Mouse (Mus musculus): ENCODE data around the gene Slit1. TPM values are rescaled to one million over a fixed set of nuclear protein-coding genes. Genes with fewer than 3 reads are reported as not detected.
A peak's percentile ranks its signal among the peaks of the same experiment; 100 is the strongest.

Slit1 gene
- polyA plus RNA-seq, 1 experiment from 2014 or later: 3.2 TPM

DNA sequence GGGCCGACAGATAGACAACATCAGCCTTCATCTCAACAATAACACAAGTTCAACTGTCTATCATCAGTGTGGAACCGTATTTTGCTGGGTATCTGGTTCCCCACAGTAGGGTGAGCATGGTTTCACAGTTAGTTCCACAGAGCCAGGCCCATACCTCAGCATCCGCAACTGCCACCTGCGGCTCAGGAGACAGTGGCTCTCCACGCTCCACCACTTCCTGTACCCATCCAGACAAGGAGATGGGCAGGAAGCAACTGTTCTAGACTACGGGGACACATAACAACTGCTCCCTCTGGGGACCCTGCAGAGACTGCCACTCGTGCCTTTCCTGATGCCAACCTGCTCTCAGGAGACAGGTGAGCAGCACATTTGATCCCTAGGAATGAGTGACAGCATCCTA is 25.2 kb upstream of the Slit1 start:
- Histone ChIP-seq H3K4me2 (ENCODE audit: low read length) (no peak overlapping the region), H3K4me1 (replicated peaks; ENCODE audit: insufficient read depth, low read length) (no peaks in the 10 kb centered on the region)
- 92% methylated on average over 7 of the region's 7 CpGs for WGBS

DNA sequence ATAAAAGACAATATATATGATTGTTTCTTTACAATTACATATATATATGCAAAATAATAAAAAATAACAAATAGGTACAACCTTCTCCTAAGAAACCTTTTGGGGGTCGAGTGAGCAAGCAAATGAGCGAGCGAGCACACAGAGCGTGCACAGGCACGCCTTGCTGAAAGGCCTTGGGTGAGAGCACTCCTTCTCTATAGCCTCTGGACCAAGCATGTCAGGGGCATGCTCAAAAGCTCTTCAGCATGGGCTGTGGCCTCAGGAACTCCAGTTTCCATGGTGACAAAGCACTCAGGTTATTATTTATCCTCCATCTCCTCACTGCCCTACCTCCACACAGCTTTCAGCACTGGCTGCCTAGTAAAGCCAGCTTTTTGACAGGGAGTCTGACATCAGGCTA is 23.2 kb upstream of the Slit1 start:
- DNase-seq (ENCODE audit: low spot score) (no peak), ATAC-seq (replicated peaks; ENCODE audit: low FRiP score, low read depth) (no peak)
- WGBS: 70% methylated on average over 5 of the region's 5 CpGs
- H3K4me2 ChIP-seq (ENCODE audit: low read length): no peak overlapping the region
- no peak overlapping the region for H3K9ac ChIP-seq (ENCODE audit: low read depth, low read length)
- H3K9me3 ChIP-seq (replicated peaks; ENCODE audit: low read length): no peaks in the 10 kb centered on the region
- no peaks in the 10 kb centered on the region for H3K4me1 ChIP-seq (replicated peaks; ENCODE audit: insufficient read depth, low read length)
- 0 out of 2 replicates have a peak, but pooled peaks cover 11% of the 10 kb centered on the region for H3K36me3 ChIP-seq (ENCODE audit: insufficient read depth, low read length)
- no peak for TF ChIP-seq CTCF (IDR thresholded peaks at IDR 0.05; ENCODE audit: low read depth)
- no peak overlapping the region for H3K4me3 ChIP-seq (replicated peaks; ENCODE audit: low read depth, low read length)
- H3K27me3 ChIP-seq (ENCODE audit: insufficient read depth, low read length): no peaks in the 10 kb centered on the region
- no peak overlapping the region for H3K27ac ChIP-seq

More for the DNA sequence above, 25.2 kb upstream of the Slit1 start:
- Histone ChIP-seq H3K4me3 (replicated peaks; ENCODE audit: low read depth, low read length) (no peak overlapping the region), H3K9me3 (replicated peaks; ENCODE audit: low read length) (no peaks in the 10 kb centered on the region), H3K9ac (ENCODE audit: low read depth, low read length) (no peak overlapping the region), H3K27me3 (ENCODE audit: insufficient read depth, low read length) (no peaks in the 10 kb centered on the region), H3K36me3 (ENCODE audit: insufficient read depth, low read length) (peaks cover 17% of the 10 kb centered on the region; the same call in 1 of the 2 replicates), H3K27ac (no peak overlapping the region)
- no peak for TF ChIP-seq CTCF (IDR thresholded peaks at IDR 0.05; ENCODE audit: low read depth)
- ATAC-seq (replicated peaks; ENCODE audit: low FRiP score, low read depth) (no peak), DNase-seq (ENCODE audit: low spot score) (no peak)

DNA sequence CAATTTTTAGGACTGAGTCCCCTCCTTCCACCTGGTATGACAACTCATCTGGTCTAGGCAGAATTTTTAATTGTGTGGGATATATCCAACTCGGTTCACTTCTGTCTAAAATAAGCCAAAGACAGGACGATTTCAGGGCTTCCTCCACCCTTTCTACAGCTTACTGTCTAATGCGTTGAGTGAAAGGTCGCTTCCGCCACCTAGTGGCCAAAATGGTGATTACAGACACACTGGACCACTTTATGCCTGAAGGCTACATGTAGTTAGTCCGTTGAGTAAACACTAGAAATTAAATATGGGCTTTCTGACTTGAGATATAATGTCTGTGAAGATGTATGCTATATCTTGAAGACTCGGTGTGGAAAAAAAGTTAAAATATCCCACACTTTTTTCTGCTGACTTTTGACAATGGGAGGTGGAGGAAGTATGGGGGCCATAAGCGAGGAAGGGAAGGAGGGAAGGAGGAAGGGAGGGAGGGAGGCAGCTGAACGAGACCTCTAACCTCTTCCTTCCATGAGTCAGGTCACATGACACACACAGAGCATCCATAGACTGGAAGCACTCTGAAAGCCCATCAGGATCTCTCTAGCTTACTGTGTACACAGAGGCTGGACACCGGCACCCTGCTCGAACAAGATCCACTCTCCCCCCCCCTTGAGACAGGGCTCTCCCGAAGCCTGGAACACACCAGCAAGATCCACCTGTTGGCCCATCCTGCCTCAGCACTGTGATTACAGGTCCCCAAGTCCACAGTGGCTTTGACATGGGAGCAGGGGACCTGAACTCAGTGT is 20.6 kb upstream of the Slit1 start:
- TF ChIP-seq CTCF (IDR thresholded peaks at IDR 0.05; ENCODE audit: low read depth): peak; percentile 98
- H3K4me2 ChIP-seq (ENCODE audit: low read length): no peak overlapping the region
- ATAC-seq (replicated peaks; ENCODE audit: low FRiP score, low read depth) (0 out of 2 replicates have a peak, but pooled peaks have one; percentile 36), DNase-seq (ENCODE audit: low spot score) (peak; percentile 91)
- no peak overlapping the region for H3K4me3 ChIP-seq (replicated peaks; ENCODE audit: low read depth, low read length)
- no peaks in the 10 kb centered on the region for H3K4me1 ChIP-seq (replicated peaks; ENCODE audit: insufficient read depth, low read length)
- no peaks in the 10 kb centered on the region for H3K9me3 ChIP-seq (replicated peaks; ENCODE audit: low read length)
- WGBS: 29% methylated on average over 12 of the region's 12 CpGs
- H3K9ac ChIP-seq (ENCODE audit: low read depth, low read length): no peak overlapping the region
- no peaks in the 10 kb centered on the region for H3K27me3 ChIP-seq (ENCODE audit: insufficient read depth, low read length)
- 0 out of 2 replicates have a peak, but pooled peaks cover 9% of the 10 kb centered on the region for H3K36me3 ChIP-seq (ENCODE audit: insufficient read depth, low read length)
- H3K27ac ChIP-seq: no peak overlapping the region

DNA sequence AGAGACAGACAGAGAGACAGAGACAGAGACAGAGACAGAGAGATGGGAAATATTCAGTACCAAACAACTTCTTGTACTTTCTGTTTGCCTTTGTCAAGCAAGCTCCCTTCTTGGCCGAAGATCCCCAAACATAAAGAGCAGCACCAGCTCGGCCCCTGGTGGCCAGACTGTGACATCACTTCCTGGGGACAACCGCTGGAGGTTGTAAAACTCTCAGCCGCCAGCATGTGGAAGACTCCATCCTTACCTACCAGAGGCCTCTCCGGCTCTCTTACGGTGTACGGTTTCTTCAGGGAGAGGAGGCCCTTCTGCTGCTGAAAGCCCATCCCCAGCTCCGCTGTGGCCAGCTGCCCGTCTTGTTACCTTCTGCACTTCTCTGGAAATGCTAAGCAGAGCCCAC is 18.1 kb upstream of the Slit1 start:
- Histone ChIP-seq H3K27me3 (ENCODE audit: insufficient read depth, low read length) (no peaks in the 10 kb centered on the region), H3K36me3 (ENCODE audit: insufficient read depth, low read length) (no peaks in the 10 kb centered on the region), H3K9ac (ENCODE audit: low read depth, low read length) (no peak overlapping the region), H3K27ac (no peak overlapping the region), H3K4me2 (ENCODE audit: low read length) (no peak overlapping the region), H3K4me1 (replicated peaks; ENCODE audit: insufficient read depth, low read length) (no peaks in the 10 kb centered on the region), H3K9me3 (replicated peaks; ENCODE audit: low read length) (no peaks in the 10 kb centered on the region), H3K4me3 (replicated peaks; ENCODE audit: low read depth, low read length) (no peak overlapping the region)
- TF ChIP-seq CTCF (IDR thresholded peaks at IDR 0.05; ENCODE audit: low read depth): peak; percentile 84
- 0 out of 2 replicates have a peak, but pooled peaks have one; percentile 34 for ATAC-seq (replicated peaks; ENCODE audit: low FRiP score, low read depth)
- WGBS: 18% methylated on average over 9 of the region's 9 CpGs
- peak; percentile 87 for DNase-seq (ENCODE audit: low spot score)

DNA sequence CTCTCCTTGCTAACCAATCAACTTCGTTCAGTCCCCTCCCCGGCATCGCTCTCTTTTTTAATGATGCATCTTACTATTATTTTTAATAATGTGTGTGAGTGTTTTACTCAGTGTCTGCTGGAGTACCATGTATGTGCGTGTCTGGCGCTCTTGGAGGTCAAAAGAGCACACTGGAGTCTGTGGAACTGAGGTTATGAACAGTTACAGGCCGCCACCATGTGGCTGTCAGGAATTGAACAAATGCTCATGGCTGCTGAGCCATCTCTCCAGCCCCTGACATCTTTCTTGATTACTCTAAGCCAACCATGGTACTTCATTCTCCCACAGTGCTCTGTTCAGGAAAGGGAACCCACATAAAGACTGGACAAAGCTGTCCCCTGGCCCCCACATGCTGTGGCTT is 16.3 kb upstream of the Slit1 start:
- no peak overlapping the region for H3K4me2 ChIP-seq (ENCODE audit: low read length)
- no peaks in the 10 kb centered on the region for H3K4me1 ChIP-seq (replicated peaks; ENCODE audit: insufficient read depth, low read length)
- H3K9me3 ChIP-seq (replicated peaks; ENCODE audit: low read length): no peaks in the 10 kb centered on the region
- ATAC-seq (replicated peaks; ENCODE audit: low FRiP score, low read depth): no peak
- TF ChIP-seq CTCF (IDR thresholded peaks at IDR 0.05; ENCODE audit: low read depth): peak; percentile 36; the same call in 1 of the 2 replicates
- H3K9ac ChIP-seq (ENCODE audit: low read depth, low read length): no peak overlapping the region
- no peak for DNase-seq (ENCODE audit: low spot score)
- H3K27me3 ChIP-seq (ENCODE audit: insufficient read depth, low read length): no peaks in the 10 kb centered on the region
- WGBS: 85% methylated on average over 6 of the region's 6 CpGs
- H3K36me3 ChIP-seq (ENCODE audit: insufficient read depth, low read length): no peaks in the 10 kb centered on the region
- no peak overlapping the region for H3K27ac ChIP-seq
- no peak overlapping the region for H3K4me3 ChIP-seq (replicated peaks; ENCODE audit: low read depth, low read length)

DNA sequence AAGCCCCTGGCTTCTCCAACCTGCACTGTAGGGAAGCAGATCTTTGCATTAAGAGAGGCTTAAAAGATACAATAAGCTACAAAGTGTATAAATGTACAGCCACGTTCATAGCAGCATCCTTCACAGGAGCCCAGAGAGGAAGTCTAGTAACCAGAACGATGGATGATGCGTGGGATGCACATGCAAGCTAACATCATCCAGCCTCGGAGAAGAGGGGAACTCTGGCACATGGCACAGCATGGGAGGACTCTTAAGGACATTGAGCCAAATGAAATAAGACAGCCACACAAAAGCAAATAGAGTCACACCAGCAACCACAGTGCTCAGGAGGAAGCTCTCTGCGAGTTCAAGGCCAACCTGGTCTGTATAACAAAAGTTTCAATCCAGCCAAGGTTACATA is 15.8 kb upstream of the Slit1 start:
- ATAC-seq (replicated peaks; ENCODE audit: low FRiP score, low read depth): no peak
- Histone ChIP-seq H3K4me3 (replicated peaks; ENCODE audit: low read depth, low read length) (no peak overlapping the region), H3K9me3 (replicated peaks; ENCODE audit: low read length) (no peaks in the 10 kb centered on the region), H3K4me1 (replicated peaks; ENCODE audit: insufficient read depth, low read length) (no peaks in the 10 kb centered on the region), H3K9ac (ENCODE audit: low read depth, low read length) (no peak overlapping the region), H3K27me3 (ENCODE audit: insufficient read depth, low read length) (no peaks in the 10 kb centered on the region), H3K27ac (no peak overlapping the region), H3K4me2 (ENCODE audit: low read length) (no peak overlapping the region), H3K36me3 (ENCODE audit: insufficient read depth, low read length) (no peaks in the 10 kb centered on the region)
- WGBS: 86% methylated on average over 5 of the region's 5 CpGs
- no peak for DNase-seq (ENCODE audit: low spot score)
- no peak for TF ChIP-seq CTCF (IDR thresholded peaks at IDR 0.05; ENCODE audit: low read depth)
